Mouse (Mus musculus) macrophage (primary cell): ENCODE measurements around the gene Ttyh2. TPM values are rescaled to one million over a fixed set of nuclear protein-coding genes. Genes with fewer than 3 reads are reported as not detected.

Experiments
- H3K27ac ChIP-seq: fragments of 350-480 bp; formaldehyde crosslinking; 2 replicates; pipeline ENCODE4 v1.9.0; 2021
- H3K36me3 ChIP-seq: fragments of 350-480 bp; formaldehyde crosslinking; 2 replicates; pipeline ENCODE4 v1.9.0; 2021; ENCODE audit errors: inconsistent target
- H3K4me3 ChIP-seq: fragments of 350-480 bp; formaldehyde crosslinking; 2 replicates; pipeline ENCODE4 v1.9.0; 2021; ENCODE audit errors: inconsistent target
- H3K79me2 ChIP-seq: fragments of 350-480 bp; formaldehyde crosslinking; 2 replicates; pipeline ENCODE4 v1.9.0; 2021; ENCODE audit errors: inconsistent target
- WGBS: methylation state at CpG from one replicate; pipeline ENCODE4 v1.1.7; 2026; ENCODE audit warnings: inconsistent platforms; ENCODE audit not compliant: missing documents; 5-methylcytosine and 5-hydroxymethylcytosine counted together
- polyA plus RNA-seq: library from polyadenylated mRNA; stranded (reverse); fragments of 250-400 nt; gene quantifications from 3 replicates; pipeline ENCODE4 v1.2.4, GENCODE M21; 2018; ENCODE audit warnings: inconsistent platforms

The Ttyh2 gene
- polyA plus RNA-seq, 1 experiment from 2014 or later = 90.0 TPM

GRCm38 (mm10) chr11:114764820-114765818 is 89.9 kb downstream of the Ttyh2 start, which contains the start of gene Kif19a:
Gene Kif19a, plus strand, starts transcription at chr11:114765388.
- Histone ChIP-seq H3K4me3 (peak within 1 kb of the TSS; percentile 18; the same call in 1 of the 2 replicates), H3K27ac (no peak within 1 kb of the TSS), H3K36me3 (no peaks in the 10 kb centered on the region), H3K79me2 (no peaks in the 10 kb centered on the region)
- WGBS = 10% methylated on average over 49 of the region's 51 CpGs

GRCm38 (mm10) chr11:114769911-114770310 is 94.7 kb downstream of the Ttyh2 start:
- H3K79me2 ChIP-seq = no peaks in the 10 kb centered on the region
- H3K4me3 ChIP-seq = no peak overlapping the region
- H3K27ac ChIP-seq = no peak overlapping the region
- H3K36me3 ChIP-seq = no peaks in the 10 kb centered on the region
- WGBS = 88% methylated on average over 6 of the region's 6 CpGs

Other genes with a start within 250 kb of the Ttyh2 start
- gene Rpl38, start 6.9 kb upstream of the Ttyh2 start, polyA plus RNA-seq = 892 to 1,637 TPM (median 1,558 TPM) in 3 replicates
- gene Dnaic2, start 52.0 kb downstream of the Ttyh2 start, polyA plus RNA-seq = 0.09 TPM in 1 of 3 replicates, not detected in the others
- gene Kif19a, start 90.0 kb downstream of the Ttyh2 start, polyA plus RNA-seq = 0.67 to 2.7 TPM (median 1.9 TPM) in 3 replicates
- not detected in 3 replicates for gene Btbd17, start 120.5 kb downstream of the Ttyh2 start, polyA plus RNA-seq
- gene Gpr142, start 123.5 kb downstream of the Ttyh2 start, polyA plus RNA-seq = not detected in 3 replicates
- gene Gprc5c, start 175.7 kb downstream of the Ttyh2 start, polyA plus RNA-seq = 1.8 to 17.4 TPM (median 8.2 TPM) in 3 replicates
- 86.9 to 197 TPM (median 152 TPM) in 3 replicates for gene Cd300a, start 214.6 kb downstream of the Ttyh2 start, polyA plus RNA-seq